Mouse (Mus musculus): ENCODE measurements around the gene Crygn.

Gene Crygn

DNA sequence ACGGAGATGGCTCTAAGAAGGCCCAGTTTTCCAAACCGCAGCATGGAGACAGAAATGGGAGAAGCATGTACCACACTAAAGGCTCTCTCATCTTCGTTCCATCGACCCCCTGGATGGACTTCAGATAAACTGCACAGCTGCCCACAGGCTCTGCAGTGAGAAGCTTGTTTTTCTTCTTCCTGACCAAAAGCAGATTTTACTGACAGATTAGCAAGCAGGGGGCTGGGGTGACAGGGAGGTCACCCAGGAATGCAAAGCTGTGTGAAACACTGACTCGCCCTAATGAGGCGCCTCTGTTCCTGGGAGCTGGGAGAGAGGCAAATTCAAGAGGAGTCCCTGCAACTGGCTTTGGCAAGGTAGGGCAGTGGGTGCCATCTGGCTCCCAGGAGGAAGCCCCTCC lies 10.3 kb downstream of the Crygn start:
- no peak for DNase-seq (ENCODE audit: low read depth)

GRCm38 (mm10) chr5:24743956-24744355 lies 13.9 kb downstream of the Crygn start:
- DNase-seq (ENCODE audit: low read depth) = no peak

GRCm38 (mm10) chr5:24741172-24741885 lies 16.5 kb downstream of the Crygn start:
- no peak for DNase-seq (ENCODE audit: low read depth)

- DNase-seq (ENCODE audit: low read depth) = peak; percentile 86
Observed at GRCm38 (mm10) chr5:24739141-24739753, 18.6 kb downstream of the Crygn start.

DNA sequence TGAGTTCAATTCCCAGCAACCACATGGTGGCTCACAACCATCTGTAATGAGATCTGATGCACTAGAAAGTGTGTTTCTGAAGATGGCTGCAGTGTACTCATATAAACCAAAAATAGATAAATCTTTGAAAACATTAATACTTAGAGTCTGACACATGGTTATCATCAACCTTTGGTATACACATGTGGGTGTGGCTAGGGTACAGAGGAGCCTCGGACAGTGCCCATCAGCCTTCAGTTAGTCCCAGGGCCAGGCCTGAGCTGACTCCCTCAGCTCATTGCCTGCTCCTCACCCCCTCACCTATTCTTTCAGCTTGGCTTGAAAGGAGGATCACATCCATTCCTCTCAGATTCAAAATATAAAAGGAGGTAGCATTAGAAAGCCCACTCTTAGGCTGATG lies 19.3 kb downstream of the Crygn start:
- no peak for DNase-seq (ENCODE audit: low read depth)

- DNase-seq (ENCODE audit: low read depth) = no peak
Observed at GRCm38 (mm10) chr5:24737595-24737994, 20.2 kb downstream of the Crygn start.

- no peak for DNase-seq (ENCODE audit: low read depth)
Observed at GRCm38 (mm10) chr5:24733771-24734426, 23.9 kb downstream of the Crygn start.

GRCm38 (mm10) chr5:24733134-24733533 lies 24.7 kb downstream of the Crygn start:
- DNase-seq (ENCODE audit: low read depth) = no peak

DNA sequence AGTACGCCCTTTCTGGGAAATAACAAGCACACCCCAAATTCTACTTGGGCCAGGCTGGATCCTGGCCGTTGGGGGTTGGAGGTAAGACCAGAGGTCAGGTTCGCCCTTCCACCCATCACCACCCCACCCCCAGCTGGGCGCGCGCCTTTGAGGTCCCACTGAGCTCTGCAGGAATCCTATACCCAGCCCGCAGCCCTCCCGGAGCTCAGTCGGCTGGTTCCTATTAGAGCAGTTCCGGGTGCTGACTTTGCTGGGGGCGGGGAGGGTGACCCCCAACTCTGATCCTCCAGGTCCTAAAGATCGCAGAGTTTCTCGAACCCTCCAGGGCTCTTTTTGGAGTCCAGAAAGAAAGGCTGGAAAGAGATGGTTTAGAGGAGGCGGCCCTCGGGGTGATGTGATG lies 26.8 kb downstream of the Crygn start:
- DNase-seq (ENCODE audit: low read depth) = no peak

DNA sequence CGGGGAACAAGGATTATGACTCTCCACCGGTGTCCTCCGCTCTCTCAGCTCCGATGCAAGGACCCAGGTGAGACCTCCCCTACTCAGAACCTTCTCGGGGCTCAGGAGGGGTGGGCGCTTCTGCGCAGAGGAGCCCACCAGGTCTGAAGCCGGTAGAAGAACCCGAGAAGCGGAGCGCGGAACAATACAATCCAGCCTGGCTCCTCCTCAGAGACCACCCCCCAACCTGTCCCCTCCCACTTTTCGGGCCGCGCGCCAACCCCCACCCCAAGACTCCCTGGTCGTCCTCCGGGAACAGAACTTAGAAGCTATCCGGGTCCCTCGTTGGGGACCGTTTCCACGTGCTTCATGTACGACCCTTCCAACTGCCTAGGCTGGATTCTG lies 27.3 kb downstream of the Crygn start, which contains the start of gene Wdr86:
TSS of gene Wdr86 (minus strand) at position 240 of the 384 bp plus-strand sequence.
- no peak for DNase-seq (ENCODE audit: low read depth)

DNA sequence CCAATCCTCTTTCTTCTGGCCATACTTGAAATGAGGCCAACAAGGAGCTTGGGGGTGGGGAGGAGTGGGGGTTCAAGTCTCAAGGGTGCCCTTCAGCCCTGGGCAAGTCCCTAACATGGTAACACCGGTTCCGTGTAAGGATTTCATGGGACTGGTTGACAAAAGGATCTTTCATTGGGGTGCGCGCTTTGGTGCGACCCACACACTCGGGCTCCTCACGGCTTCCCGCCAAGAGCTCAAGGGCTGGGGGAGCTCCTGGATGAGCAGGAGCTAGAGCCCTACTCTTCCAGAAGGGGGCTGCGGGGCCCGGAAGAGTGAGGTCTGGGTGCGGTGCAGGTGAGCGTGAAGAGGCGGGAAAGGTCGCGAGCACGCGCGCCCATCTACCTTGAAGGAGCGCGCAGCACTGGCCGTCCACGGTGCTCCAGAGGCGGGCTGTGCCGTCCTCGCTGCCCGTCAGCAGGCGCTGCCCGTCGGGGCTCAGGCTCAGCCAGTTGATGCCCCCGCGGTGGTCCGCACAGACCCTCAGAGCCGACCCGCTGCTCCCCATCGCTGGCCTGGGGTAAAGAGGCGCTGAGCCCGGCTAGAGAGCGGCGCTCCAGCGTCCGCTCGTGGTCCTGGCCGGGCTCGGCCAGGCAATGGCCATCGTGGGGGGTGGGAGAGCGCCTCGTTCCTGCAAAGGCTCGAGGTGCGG lies 27.9 kb downstream of the Crygn start:
- DNase-seq (ENCODE audit: low read depth) = no peak

DNA sequence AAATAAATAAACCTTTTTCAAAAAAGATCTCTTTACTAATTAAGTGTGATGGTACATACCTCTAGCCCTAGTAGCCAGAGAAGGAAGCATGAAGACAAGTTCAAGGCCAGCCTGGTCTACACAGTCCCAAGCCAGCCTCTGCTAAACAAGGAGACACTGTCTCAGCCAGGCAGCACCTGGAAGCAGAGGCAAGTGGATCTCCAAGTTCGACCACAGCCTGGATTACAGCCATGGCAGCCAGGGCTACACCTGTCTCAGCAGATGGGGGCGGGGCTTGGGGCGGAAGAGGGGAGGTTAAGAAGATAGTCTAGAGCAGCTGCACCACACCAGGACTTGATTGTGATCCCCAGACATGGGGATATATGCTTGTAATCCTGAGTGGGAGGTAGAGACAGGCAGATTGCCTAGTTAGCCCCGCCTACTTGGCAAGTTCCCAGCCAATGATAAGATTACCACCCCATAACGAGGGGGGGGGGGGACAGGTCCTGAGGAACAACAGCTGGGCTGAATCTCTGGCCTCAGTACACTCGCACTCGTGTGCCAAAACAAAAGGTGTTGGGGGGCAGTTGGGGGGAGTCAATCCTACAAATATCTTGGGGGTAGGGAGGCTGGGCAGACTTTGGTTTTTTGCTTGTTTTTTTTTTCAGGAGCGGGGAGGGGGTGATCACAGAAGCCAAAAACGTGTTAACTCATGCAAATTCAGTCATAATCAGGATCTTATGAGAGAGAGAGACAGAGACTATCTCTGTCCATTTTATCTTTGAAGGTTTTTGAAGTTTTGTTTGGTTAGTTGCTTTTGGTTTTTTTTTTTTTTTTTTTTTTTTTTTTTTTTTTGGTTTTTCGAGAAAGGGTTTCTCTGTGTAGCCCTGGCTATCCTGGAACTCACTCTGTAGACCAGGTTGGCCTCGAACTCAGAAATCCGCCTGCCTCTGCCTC lies 30.6 kb downstream of the Crygn start:
- DNase-seq (ENCODE audit: low read depth) = peak; percentile 26

DNA sequence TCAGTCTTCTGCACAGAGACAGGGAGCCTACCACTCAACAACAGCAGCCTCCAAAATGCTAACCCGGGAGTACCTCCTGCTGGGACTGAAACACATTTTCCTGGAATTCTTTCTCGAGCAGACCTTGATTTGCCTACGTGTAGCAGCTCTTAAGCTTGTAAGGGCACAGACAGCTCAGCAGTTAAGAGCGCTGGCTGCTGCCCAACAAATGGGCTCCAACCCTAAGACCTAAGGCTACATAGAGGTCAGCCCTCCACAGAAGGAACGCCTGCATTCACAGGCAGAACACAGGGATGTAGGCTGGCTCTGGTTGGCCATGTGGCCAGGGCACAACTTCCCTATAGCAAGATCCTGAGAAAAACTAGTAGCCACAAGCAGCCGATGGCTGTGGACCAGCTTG lies 31.9 kb downstream of the Crygn start:
- DNase-seq (ENCODE audit: low read depth) = no peak

GRCm38 (mm10) chr5:24724805-24725204 lies 33.0 kb downstream of the Crygn start:
- DNase-seq (ENCODE audit: low read depth) = no peak

DNA sequence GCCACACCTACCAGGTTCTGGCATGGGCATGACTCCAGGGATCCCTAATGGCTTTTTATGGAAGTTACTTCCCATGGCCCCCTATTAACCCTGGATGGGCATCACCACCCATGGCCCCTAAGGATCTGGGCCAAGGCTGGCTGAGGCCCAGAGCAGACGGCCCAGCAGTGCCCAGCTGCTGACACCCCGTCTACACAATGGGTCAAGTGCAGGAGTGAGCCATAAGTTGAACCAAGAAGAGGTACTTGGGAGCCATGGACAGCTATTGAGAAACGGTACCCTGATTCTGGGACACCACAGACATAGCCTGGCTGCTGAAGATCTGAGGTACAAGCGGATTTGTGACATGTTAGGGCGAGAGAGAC lies 33.6 kb downstream of the Crygn start:
- no peak for DNase-seq (ENCODE audit: low read depth)

- no peak for DNase-seq (ENCODE audit: low read depth)
Observed at GRCm38 (mm10) chr5:24723527-24724269, 34.1 kb downstream of the Crygn start.

- DNase-seq (ENCODE audit: low read depth) = no peak
Observed at GRCm38 (mm10) chr5:24719852-24720251, 38.0 kb downstream of the Crygn start.

DNA sequence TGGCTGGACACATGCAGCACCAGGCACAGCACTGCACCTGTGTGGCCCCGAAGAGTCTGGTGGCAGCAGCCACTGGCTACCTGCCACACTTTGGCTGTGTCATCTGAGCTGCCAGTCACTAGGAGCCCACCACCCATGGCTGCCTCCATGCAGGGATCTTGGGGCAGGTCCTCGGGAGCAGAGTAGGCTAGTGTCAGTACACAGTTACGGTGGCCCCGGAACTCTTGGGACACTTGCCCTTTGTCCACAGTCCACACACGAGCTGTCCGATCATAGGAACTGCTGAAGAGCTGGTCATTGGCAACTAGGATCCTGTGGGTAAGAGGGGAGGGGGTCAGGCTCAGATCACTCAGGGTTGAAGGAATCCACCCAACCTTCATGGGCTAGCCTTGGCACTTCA lies 39.7 kb downstream of the Crygn start:
- no peak for DNase-seq (ENCODE audit: low read depth)

GRCm38 (mm10) chr5:24713987-24714386 lies 43.8 kb downstream of the Crygn start:
- no peak for DNase-seq (ENCODE audit: low read depth)

- no peak for DNase-seq (ENCODE audit: low read depth)
Observed at GRCm38 (mm10) chr5:24713199-24713598, 44.6 kb downstream of the Crygn start.

- DNase-seq (ENCODE audit: low read depth) = peak; percentile 17
Observed at GRCm38 (mm10) chr5:24711615-24712014, 46.2 kb downstream of the Crygn start.
